Mouse (Mus musculus): Measurements from ENCODE around the gene Ppp1r37.

DNA sequence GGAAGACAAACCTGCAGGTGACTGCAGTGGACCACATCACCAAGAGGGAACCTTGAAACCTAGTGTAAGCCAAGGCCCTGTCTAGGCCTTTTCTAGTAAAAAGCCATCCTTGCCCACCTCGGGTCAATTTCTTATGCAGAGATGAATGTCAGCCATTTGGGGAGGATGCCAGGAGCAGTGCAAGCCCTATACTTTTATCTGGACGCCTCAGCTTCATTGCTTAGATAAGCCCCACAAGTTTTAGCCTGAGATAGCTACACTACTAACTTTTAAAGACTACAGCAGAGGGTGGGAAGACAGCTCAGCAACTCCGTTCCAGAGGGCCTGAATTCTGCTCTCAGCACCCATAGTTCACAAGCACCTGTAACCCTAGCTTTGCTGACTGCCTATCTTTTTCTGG lies 1.0 kb upstream of the Ppp1r37 start:
- TF ChIP-seq HCFC1 (IDR thresholded peaks at IDR 0.05; ENCODE audit: borderline replicate concordance, insufficient read depth, low read length) (no peak), CHD2 (IDR thresholded peaks at IDR 0.05; ENCODE audit: low read depth, low read length) (no peak), MAFK (IDR thresholded peaks at IDR 0.05; ENCODE audit: insufficient read depth, low read depth, low read length) (no peak)
